Mouse (Mus musculus) thymus, postnatal 0 days (tissue): ENCODE data around the gene Aym1. TPM values are rescaled to one million over a fixed set of nuclear protein-coding genes. Genes with fewer than 3 reads are reported as not detected.
"Not testable (repeated sequence)": the region's sequence is repeated elsewhere in the genome, so short reads cannot be mapped to it uniquely, and the experiment has no call there.

ENCODE experiments used
- DNase-seq: peaks from one replicate; pipeline ENCODE4 v3.0.0-alpha.2; 2015; ENCODE audit warnings: low spot score
- polyA plus RNA-seq: library from polyadenylated mRNA; unstranded; fragments of >200 nt; fragmentation: Nextera tagmentation; extraction: Ambion mirVana; gene quantifications from 2 replicates; pipeline ENCODE4 v1.2.1, GENCODE M21; 2015

Aym1 gene
- not detected in 2 replicates for polyA plus RNA-seq

DNA sequence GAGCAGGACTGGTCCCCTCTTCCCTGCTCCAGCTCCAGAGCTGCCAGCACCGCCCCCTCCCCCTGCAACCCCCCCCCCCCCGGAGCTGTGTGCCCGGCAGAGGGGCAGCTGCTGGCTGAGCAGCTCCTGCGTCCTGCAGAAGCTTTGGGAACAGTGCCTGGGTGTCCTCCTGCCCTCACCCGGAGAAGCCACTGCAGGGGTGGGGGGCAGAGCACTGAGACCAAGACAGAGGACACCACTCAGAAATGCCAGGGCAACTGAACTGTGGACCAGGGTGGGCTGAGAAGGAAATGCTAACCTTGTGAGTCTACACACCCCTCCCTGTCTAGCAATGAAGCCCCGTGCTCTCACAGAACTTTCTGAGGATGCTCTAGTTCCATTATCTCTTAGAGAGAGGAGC lies at the start of gene Aym1:
Aym1 (plus strand) TSS at position 109 of the 400 bp plus-strand sequence.
- no peak for DNase-seq

DNA sequence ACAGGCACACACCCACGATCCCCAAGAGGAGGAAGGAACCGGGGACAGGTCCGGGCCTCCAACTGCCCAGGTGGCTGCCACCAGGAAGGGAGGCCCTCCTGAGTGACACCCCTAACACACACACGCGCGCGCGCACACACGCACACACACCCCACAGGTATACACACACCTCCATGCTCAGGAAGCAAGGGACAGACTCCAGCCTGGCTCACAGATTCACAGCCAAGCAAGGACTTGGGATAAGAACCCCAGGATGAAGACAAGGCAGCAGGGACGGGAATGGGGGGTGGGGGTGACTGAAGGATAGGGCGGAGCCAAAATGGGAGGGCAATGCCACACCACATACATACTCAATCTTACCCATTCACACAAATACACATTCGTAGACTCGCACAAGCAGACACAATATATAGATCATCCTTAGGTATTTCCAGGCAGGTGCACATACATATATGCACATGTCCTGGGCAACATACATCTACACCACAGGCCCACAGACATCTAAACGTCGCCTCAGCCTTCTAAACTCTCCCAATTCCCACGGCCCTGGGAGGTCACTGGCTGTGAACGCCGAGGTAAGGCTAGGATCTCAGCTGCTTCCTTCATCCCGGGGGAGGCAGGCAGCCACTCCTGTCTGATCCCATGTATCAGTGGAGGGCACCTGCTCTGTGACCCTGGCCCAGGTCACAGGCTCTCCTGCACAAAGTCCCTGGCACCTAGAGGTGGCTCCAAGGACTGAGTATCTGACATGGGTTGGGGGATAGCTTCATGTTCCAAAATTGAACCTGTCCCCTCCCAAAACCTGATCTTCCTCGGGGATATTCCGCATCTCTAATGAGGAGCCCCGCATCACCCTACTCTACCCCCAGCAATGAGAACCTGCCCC lies 47.4 kb upstream of the Aym1 start:
- DNase-seq, result no peak

DNA sequence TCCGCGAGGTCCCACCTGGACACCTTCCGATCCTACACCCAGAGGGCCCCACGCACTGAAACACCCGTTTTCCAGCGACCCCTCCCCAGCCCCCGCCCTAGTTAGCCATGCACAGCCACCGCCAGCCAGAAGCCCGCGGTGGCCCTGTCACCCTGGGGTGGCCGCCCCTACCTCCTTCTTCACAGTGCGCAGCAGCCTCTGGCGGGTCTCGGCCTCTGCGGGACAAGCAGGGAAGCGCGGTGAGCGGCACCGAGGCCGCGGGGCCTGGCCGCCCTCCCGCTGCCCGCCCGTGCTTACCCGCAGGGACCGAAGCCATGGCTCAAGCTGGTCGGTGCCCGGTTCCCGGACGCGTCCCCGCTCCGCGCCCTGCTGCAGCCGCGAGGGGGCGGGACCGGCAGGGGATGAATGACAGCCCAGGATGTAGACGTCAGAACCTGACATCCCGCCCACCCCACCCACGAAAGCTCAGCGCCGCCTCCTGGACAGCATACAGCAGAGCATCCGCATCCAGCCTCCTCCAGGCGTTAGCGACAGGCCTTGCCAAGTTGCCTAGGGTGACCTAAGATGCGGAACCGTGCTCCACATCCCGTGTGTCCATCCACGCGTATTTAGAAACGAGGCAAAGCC lies 46.6 kb upstream of the Aym1 start, which contains the start of gene Sgsm1:
Sgsm1 (minus strand) TSS at position 410 of the 627 bp plus-strand sequence.
- DNase-seq, result peak; percentile 42

DNA sequence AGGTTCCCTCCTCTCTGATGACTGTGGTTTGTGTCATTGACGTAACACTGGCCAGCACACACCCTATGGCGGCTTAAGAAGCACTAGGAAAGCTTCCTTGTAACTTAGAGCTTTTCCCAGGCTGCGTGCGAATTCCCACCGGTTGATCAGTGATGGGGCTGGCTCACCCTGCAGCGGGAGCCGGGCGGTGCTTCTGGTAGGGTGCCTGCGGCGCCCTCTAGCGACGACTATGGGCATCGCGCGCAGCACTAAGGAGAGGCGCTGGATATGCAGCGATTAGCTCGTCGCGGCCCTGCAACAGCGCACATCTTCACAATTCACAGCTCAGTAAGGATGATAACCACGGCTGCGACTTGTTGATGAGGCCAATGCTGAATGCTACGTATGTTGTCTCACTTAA lies 43.1 kb upstream of the Aym1 start:
- peak; percentile 27 for DNase-seq

DNA sequence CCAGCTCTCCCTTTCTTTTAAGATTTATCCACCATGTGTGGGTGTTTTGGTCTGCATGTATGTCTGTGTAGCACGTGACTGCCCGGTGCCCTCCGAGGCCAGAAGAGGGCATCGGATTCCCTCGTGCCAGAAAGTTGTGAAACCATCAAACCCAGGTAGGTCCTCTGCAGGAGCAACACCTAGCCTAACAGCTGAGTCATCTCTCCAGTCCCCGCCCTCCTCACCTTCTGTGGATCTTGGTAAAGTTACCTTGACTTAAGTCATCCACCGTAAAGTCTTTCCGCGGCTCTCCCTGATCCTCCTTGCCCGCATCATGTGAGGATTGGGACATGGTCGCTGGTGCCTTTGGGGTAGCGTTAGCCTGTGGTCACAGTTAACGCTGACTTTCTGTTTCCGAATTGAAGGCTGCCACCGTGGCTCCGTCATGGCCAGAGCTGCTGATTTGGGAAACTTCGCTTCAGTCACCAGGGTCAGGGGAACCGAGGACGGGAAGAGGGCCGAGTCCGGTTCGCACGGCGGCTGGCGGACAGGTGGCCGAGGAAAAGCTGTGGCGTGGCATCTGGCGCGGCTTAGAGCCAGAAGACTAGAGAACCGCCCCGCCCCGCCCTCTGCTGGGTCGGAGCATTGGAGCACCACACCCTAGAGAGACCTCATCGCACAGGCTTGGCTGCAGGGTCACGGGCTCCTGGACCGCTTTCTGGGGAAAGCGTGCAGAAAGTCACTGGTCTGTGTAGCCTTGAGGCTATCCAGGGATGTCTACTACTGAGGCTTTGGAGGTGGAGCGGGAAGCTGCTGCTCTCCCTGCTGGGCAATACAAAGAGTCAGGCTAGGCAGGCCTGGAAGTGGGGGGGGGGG lies 33.1 kb upstream of the Aym1 start:
- DNase-seq, result no peak

DNA sequence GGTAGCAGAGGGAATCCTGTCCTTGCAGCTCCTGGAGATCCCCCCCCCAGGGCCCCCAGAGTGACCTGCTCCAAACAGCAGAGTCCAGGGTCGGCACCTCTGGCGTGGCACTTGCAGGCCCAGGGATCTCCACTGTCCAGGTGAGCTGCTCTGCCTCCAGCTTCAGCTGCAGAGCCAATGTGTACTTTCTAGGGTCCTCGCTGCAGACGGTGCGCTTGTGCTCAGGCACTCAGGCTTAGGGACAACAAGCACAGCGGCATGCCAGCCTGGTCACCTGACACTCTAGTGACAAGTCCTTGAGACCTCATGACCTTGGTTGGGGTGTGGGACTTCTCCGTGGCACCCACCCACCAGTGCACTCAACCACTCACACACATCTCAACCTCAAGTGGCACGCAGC lies 27.6 kb upstream of the Aym1 start:
- DNase-seq, result no peak

DNA sequence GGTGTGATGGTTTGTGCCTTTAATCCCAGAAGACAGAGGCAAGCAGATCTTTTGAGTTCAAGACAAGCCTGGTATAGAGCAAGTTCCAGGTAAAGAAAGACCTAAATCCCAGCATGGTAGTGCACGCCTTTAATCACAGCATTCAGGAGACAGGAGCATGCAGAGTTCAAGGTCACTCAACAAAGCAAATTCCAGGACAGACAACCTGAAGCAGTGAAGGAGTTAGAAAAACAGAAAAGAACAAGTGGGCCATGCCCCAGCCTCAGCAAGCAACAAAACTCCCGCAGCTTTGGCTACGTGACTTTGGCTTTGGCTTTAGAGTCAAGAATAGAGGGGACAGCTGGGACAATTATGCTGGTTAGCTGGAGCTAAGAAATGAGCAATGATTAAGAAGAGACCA lies 26.9 kb upstream of the Aym1 start:
- no peak for DNase-seq

DNA sequence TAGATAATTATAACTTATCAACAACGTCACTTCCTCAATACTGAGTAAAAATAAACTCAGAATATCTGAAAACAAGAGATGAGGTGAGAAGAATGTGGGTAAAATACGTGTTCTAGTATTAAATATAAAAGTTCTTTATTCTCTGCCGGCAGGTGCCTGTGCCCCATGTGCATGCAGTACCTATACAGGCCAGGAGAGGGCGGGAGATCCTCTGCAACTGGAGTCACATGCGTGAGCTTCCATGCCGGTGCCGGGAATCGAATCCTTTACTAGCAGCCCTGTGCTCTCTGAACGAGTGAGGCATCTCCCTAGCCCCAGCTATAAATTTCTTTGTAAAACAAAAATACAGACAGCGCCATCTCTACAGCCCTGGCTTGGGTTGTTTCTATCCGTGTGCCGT lies 24.9 kb upstream of the Aym1 start:
- peak; percentile 7 for DNase-seq

DNA sequence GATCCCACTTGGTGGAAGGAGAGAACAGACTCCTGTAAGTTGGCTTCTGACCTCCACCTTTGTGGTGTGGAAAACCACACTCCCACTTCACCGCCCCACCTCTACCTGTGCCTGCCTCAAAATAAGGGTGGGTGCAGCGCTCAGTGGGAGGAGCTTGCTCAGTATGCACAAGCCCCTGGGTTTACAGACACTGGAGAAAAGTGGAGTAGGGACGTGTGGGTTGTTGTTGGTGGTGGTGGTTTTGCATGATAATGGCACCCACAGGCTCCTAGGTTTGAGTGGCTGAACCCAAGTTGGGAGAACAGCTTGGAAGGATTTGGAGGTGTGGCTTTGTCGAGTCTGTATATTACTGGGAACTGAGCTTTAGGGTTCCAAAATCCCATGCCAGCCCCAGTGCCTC lies 24.2 kb upstream of the Aym1 start:
- DNase-seq, result no peak

DNA sequence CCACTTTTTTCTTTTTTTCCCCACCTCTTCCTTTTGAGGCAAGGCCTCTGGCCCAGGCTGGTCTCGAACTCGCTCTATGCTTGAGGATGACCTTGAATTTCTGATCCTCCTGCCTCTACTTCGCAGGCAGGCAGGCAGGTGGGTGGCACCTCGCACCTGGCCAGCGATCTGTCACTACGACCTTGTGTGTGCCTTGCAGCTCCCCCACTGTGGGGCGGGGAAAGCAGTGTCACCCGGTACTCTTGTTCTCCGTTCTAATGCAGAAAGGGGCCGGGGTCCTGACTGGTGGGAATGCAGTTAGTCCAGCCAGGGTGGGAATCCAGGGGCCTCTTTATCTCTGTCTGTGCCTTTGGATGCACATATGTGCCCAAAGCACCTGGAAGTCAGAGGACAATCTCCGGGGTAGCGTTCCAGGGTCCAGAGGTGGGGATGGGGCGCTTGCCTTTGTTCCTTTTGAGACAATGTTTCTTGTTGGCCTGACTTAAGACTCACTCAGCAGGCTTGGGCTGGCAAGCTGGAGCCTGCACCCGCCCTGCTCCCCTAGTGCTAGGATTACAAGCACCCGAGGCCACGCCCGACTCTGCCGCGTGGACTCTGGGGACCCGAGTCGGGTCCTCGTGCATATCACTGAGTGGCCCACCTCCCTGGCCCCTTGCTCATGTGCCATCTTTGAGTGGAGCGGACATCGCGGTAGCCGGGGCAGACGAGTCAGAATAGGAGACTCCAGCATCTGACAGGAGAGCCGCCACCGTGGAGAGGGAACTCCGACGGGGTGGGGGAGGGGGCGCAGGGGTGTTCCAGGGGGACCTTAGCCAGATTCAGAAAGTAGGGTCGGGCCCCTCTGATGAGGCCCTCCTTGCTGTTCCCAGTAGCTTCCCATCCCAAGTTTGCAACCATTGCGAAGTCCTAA lies 22.2 kb upstream of the Aym1 start:
- DNase-seq, result no peak

DNA sequence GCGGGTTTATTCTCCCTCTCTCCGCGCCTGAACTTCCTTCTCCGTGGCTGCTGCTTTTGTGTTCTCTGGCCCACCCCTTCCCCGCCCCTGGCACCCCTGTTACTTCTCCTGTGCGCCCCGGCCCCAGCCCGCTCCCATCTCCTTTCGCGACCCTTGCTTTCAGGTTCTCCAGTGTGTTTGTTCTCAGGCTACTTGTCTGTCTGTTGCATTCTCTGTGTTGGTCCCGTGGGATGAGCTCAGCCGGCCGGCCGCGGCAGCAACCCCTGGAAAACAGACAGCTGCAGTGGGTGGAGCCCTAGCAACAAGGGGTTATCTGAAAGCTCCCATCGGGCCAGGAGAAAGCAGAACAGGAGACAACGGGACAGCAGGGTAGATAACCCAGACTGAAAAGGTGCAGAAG lies 21.4 kb upstream of the Aym1 start:
- DNase-seq, result no peak

DNA sequence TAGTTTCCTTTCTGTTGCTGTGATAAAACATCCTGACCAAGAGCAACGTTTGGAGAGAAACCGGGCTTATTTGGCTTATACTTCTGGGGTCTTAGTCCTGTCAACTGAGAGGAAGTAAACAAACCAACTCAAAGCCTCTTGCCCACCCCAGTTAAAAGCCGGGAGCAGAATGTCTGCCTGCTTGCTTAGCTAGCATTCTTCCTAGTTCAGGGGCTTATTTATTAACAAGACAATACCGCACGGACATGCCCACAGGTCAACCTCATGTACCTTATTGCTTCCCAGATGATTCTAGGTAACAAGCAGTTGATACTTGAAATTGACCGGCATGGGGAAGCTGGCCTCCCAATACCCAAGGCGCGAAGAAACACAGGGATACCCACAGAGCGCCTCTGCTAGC lies 20.8 kb upstream of the Aym1 start:
- DNase-seq, result no peak

DNA sequence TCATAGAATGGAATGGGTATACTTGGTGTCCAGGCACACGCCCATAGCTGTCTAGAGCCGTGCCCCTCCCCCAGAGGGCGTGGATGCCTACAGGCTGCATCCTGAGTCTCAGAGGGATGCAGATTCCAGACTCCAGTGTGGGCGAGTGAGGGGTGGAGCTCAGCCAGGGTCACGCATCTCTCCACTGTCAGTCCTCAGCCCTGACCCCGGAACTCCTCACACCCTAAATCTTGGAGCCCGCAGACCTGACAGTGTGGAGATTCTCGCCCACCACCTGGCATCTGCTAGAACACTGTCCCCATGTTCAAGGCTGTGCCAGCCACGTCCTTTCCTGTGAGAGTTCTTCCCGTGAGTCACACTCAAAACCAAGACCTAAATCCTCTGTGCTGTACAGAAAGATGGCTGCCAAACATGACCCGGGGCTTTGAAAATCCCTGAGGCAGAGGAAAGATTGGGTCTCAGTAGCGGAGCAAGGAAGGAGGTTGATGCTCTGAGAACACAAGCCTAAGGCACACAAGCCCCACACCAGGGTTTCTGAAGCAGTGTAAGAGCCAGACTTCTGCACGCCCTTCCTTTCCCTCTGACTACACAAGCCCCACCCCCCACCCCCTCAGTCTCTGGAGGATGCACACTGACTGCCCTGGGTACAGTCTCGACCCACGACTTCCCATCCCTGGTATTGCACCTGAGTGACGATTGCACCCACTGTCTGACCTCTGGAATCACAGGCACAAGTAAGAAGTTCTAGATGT lies 12.3 kb upstream of the Aym1 start:
- no peak for DNase-seq

DNA sequence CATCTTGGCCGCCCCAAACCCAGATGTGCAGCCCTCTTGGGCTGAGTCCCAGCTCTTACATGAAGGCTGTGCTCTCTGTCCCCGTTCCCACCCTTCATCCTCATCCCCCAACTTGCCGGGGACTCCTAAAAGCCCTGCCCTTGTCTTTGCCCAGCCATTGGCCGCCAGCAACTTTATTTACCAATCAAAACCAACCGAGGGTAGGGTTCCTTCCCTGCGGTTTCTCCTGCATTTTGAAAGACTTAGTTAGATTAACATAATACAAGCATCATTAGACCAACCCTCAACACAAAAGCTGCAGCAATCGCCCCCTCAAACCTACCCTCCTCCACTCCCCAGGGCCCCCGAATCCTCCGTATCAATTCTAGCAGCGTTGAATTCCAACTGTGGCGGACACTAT lies 11.3 kb upstream of the Aym1 start:
- DNase-seq, result no peak

DNA sequence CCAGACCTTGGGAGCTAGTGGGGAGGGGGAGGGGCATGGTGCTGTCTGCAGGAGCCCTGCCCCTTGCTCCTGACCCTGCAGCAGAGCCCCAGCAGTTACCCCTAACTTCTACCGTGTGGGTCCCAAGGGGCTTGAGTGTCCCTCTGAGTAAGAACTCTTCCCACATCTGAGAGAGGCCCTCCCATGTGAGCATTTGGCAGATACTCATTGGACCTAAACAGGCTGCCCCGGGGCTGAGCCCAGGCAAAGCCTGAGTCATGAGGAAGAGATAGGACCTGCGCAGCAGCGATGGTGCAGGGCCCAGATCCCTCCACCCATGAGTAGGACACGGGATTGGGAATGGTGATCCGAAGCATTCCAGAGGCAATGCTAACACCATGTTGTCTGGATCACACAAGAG lies 10.4 kb upstream of the Aym1 start:
- DNase-seq, result not testable (repeated sequence)

DNA sequence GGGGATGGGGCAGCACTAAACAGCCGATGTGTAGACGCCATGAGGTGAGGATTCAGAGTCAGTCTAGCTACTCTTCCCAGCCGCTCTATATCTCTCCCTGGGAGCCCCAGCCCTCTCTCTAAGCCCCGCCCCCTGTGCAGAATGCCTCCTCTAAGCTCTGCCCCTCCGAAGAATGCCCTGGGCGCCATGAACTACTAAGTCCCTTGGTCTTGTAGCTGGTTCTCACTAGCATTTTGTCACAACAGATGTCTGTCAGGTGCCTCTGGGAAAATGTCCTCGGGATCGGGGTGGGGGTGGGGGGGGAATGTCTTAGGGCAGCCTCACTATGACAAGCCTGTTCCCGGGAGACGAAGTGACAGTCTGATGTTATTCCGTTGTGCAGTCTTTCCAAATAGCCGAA lies 9.5 kb upstream of the Aym1 start:
- no peak for DNase-seq

DNA sequence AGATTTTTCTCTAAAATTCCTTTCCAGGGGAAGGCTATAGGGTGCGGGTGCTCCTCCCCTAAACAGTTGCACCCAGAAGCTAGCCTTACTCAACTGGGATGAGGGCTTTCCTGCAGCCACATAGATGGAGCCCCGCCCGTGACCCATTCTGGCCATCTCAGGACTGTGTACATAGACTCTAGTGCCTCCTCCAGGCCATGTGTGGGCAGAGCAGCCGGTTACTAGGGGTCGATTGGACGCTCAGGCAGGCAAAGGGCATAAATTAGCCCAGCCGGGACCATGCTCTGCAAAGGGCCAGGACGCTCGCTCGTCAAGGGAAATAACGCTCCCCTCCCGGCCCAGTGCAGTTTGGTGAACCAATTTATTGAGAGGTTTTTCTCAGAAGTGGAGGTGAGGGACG lies 8.5 kb upstream of the Aym1 start:
- DNase-seq, result no peak

DNA sequence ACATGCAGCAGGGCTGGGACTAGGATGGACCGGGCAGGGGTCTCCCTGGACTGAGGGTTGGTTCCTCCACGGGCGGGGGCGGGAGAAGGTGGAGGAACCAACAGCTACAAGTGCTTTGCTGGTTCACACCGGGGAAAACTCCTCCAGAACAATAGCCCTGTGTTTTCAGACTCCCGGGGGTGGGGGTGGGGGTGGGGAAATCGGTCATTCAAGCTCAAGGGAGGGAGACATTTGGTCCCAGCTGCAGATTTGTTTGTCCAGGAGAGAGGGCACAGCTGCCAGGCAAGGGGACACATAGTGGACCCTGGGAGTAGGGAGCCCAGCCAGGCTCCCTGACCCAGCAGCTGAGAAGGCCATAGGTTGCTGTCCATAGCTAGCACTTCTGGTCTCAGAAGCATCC lies 7.9 kb upstream of the Aym1 start:
- no peak for DNase-seq

DNA sequence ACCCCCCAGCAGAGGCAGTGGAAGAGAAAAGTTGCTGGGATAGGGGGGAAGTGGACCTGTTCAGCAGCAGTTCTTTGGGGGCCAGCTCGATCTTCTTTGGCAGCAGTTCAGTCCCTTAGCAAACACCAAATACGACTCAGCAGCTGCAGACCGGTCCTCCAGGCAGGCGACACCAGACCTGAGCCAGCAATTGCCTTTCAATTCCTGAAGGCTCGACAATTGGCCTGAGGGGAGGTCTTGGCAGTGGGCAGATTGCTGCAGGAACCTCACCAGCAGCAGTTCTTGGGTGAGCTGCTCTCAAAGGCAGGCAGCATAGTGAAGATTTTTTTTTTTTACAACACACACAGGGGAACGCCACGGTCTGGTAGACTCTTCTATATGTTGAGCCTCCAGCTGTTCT lies 7.3 kb upstream of the Aym1 start:
- DNase-seq, result no peak

DNA sequence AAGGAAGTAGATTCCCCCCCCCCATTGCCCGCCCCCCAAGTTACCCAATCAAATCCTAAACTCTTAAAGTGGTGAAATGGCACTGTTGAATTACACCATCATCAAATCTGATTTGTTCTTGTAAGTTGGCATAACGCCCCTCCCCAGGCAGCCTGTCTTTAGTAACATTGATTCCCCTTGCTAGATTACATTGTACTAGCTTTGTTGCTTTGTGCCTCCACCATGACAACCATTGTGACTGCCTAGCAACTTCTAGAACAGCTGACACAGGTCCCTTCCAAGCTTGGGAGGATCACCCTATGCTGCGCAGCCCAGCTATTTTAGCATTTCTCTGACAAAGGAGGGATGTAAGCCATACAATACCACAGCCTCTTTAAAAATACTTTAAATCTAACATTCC lies 5.3 kb upstream of the Aym1 start:
- no peak for DNase-seq
